Mouse (Mus musculus) adrenal gland, adult 8-10 months (tissue): ENCODE data around the gene Fnip2. TPM values are rescaled to one million over a fixed set of nuclear protein-coding genes. Genes with fewer than 3 reads are reported as not detected.

Source experiments
- DNase-seq: peaks from one replicate; pipeline ENCODE4 v3.0.0; 2022
- total RNA-seq, 4 experiments: library from RNA; stranded (reverse); gene quantifications; 2 replicates each; pipeline ENCODE4 v1.2.4; 2022

Fnip2 gene
- total RNA-seq, 4 experiments from 2014 or later = 9.1 to 13.0 (median 10.3) TPM

DNA sequence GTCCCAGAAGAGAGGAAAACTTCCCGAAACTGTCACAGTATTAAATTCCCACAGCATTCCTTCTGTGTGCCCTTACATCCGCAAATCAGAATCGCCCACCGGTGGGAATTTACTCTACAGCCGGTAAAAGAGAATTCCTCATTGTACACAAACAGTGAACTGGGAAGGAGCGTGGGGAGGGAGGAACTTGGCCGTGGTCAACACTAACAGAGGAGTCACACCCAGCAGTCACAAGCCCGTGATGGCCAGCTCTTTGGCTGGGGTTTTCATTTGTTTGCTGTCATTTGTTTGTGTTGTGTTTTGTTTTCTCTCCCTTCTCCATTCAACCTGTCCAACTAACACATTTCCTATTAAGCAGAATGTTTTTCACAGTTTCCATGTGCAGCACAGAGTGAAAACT lies 39.7 kb downstream of the Fnip2 start:
- no peak for DNase-seq

GRCm38 (mm10) chr3:79527521-79527920 lies 40.1 kb downstream of the Fnip2 start:
- DNase-seq = no peak

GRCm38 (mm10) chr3:79523349-79523748 lies 44.2 kb downstream of the Fnip2 start:
- no peak for DNase-seq

DNA sequence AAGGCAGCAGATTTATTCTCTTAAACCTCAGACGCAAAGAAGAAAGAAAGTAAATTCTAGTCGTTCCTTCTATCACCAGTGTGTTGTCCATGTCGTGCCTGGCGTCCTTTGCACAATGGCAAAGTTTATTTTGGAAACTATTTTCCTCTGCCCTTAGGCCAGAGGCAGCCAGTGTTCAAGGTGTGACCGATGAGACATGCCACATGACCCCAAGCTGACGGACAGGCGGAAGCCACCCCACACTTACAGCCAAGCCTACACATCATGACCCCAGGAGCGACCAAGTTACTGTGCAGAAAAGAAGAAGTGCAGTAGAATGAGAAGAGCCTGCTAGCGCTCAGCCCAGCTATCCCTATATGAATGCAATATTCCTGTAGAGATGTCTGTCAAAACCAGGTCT lies 47.7 kb downstream of the Fnip2 start:
- DNase-seq = no peak

DNA sequence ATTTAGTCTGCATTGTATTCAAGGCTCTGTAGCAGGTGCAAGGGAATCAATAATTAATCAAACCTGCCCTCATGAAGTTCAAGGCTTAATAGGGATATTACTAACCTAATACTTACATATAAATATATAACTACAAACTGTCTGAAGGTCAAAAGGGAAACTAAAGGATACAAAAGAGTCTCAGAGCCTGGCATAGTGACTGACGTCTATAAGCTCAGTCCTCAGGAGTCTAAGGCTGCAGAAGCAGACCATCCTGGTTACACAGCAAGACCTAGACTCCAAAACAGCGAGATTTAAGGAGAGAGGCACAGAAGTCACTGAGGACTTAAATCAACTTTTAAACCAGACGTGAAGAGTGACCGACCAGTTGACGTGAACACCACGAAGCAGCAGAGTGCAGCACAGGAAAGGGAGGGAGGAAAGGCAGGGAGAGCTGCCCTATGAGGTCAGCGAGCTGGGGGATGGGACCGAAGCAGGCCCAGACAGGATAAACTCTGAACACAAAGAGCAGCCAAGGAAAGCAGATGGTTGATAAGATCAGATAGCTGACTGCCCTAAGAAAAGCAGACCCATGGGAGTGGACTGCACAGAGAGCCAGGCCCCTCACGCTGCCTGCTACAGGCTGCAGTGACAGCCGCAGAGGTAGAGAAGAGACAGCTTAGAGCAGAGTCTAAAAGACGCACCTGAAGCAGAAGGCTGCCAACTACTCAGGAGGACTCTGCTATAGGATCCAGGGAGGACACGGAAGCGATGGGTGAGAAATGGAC lies 48.7 kb downstream of the Fnip2 start:
- DNase-seq = no peak

DNA sequence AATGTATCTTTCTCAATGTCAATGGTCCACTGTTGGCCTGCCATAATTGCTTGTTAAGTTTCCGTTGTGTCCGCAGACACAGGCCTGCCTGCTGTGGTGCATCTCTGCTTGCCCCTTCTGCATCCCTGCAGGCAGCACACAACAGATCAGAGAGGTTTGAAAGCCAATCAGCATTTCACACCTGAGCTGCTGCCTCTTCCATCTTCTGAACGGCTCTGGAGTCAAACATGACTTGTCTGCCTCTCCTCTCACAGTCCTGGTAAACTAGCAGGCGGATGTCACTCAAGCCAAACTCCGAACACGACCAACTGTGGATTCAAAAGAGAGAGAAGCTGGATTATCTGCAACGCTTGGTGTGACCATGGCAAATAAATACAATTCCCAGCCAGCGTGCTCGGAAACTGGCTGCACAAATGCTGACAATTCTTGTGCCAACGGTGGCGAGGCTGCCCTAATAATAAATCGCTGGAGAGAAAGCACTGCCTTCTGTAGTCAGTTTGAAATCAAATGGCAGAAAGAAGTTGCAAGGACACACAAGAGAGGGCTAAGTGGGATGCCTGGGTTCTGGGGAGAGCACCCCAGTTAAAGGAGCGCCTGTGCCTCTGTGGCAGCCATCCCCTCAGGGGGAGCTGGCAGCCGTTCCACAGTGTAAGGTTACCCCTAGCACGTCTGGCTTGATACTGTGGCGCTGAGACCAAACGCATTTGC lies 49.6 kb downstream of the Fnip2 start:
- DNase-seq = no peak

DNA sequence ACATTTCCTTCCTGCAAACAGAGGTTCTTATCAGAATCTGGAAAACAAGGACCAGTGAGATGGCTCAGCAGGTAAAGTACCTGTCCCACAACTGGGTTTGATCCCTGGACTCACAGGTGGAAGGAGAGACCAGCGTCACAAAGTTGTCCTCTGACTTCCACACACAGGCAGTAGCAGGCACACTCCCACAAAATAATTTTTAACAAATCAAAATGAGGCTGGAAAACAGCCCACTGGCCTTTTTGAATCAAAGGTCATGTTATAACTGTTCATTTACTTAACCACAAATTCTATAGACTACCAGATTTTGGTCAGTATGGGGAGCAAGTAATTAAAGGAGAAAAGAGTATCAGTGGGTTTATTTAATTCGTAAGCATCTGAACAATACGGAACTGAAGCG lies 50.6 kb downstream of the Fnip2 start:
- no peak for DNase-seq

- no peak for DNase-seq
Observed at GRCm38 (mm10) chr3:79516099-79516920, 51.3 kb downstream of the Fnip2 start.

DNA sequence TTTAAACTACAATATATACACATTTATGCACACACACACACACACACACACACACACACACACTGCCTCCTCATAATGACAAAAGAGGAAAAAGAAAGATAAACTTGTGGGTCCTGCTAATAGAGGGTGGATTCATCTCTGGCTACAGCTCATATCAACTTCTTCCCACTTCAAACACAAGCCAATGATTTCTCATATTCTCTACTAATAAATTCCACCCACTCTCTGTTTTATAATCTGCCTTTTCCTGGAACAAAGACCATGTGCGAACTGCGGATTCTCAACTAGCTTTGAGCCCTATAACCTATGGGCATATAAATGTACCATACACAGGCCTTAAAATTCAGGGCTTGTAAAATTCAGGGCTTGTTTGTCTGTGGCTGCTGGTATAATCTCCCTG lies 53.3 kb downstream of the Fnip2 start:
- no peak for DNase-seq

DNA sequence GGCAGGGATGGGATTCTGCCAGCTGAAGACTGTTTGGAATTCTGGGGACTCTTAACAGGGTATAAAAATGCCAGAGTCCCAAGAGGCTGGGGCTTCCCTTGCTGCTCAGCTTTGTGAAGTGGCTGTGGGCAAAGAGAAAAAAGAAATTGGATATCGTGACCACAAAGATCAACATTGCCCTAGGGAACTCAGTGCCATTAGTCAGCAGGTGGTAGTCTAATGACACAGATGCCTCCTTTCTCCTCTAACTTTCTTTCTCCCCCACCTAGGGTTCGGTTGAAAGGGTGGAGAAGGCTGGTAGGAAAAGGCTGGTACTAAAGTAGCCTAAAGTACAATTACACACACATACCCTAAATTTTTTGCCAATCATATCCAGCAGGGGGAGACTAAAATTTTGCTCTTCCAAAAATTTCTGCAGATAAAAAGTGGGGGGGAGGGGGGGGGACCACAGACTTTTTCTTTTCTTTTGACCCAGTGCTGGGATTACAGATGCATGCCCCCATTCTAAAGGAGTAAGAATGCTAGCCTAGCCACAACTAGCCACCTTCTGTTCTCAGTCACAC lies 66.3 kb downstream of the Fnip2 start:
- DNase-seq = no peak

DNA sequence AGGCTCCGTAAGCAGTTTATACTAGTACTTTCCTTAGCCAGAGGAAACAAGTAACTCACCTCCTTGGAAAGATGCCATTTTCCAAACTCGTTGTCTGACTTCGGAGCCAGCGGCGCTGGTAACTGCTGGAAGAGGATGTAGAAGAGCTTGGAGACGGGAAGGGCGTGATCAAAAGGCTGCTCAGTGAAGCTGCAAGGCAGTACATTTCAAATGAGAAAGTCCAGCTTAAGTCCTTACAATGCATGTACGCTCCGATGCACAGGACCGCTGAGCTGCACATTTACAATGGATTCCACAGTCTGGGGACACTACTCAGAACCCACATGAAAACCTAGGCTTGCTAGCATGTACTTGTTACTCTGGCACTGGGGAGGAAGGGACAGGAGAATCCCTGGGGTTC lies 67.3 kb downstream of the Fnip2 start:
- no peak for DNase-seq

DNA sequence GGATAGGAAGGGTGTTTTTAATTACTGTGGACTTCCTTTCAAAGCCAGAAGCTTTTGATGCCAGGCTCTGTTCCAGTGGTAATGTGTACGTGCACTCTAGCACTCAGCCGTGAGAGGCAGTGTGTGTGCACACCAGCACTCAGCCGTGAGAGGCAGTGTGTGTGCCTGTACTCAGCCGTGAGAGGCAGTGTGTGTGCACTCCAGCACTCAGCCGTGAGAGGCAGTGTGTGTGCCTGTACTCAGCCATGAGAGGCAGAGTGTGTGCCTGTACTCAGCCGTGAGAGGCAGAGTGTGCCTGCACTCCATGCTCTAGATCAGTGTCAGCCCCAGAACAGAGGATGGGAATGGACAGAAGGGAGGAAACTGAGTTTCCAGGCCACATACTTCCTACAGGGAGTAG lies 70.9 kb downstream of the Fnip2 start:
- DNase-seq = no peak

DNA sequence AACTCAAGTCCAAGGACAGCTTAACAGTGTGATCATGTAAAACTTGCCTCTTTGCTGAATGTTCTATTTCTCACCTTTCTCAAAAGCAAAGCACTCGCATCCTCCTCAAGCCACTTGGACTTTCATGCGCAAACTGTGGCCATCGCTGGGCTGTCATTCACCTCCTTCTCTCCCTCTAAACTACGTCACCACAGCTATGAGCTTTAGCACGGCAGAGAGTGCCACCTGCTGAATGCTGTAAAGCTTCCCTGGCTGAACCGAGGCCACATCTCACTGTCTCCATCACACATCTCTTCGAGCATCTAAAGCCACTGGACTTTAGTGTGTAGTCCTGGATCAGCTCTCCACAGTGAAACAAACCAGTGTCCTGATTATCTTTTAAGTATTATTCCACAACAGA lies 72.4 kb downstream of the Fnip2 start:
- DNase-seq = no peak

DNA sequence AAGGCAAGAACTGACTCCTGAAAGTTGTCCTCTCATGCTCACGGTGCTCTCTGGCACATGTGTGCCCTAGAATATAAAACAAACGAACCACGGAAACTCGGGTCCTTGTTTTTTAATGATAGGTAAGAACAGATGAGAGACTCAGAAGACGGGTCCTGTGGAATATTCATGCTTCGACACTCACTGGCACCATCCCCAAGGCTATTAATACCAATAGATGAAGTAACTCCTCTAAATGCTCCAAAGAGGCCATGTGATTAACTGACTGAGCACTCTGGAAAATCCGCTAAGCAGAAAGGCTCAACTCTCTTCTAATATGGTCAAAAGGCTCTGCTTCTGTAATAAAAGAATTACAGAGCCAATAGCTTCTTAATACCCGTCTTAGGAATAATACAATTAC lies 73.6 kb downstream of the Fnip2 start:
- DNase-seq = no peak

GRCm38 (mm10) chr3:79493064-79493463 lies 74.5 kb downstream of the Fnip2 start:
- DNase-seq = no peak

- no peak for DNase-seq
Observed at GRCm38 (mm10) chr3:79491614-79492013, 76.0 kb downstream of the Fnip2 start.

GRCm38 (mm10) chr3:79490102-79490501 lies 77.5 kb downstream of the Fnip2 start:
- no peak for DNase-seq

- no peak for DNase-seq
Observed at GRCm38 (mm10) chr3:79488025-79488424, 79.6 kb downstream of the Fnip2 start.

GRCm38 (mm10) chr3:79484286-79485063 lies 83.1 kb downstream of the Fnip2 start:
- DNase-seq = no peak

GRCm38 (mm10) chr3:79478880-79479279 lies 88.7 kb downstream of the Fnip2 start:
- no peak for DNase-seq

DNA sequence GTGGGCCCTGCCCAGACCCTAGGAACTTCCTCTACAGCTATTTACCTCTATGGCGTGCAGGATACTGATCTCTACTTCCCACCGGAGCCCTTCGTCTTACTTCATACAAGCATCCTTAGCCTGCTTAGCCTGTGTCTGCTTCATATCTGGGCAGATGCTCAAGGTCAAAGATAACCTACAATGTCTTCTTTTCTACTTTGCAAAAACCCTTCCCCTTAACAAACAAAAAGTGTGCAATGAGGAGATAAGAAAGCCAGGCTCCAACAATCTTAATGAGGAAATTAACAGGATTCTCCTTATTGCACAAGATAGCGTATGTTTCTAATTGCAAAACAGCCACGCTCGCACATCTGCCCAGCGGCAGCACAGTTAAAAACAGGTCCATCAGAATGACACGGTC lies 89.2 kb downstream of the Fnip2 start:
- DNase-seq = no peak

GRCm38 (mm10) chr3:79475980-79476379 lies 91.6 kb downstream of the Fnip2 start:
- no peak for DNase-seq
